Mouse (Mus musculus) neural tube, embryonic 12.5 days (tissue): ENCODE measurements around the gene Capn11. TPM values are rescaled to one million over a fixed set of nuclear protein-coding genes. Genes with fewer than 3 reads are reported as not detected.

Experiments
- ATAC-seq: fragments of 200-750 bp; cut with Nextera tagmentation; 2 replicates; pipeline ENCODE4 v1.8.0; 2017; ENCODE audit warnings: low read depth, mild to moderate bottlenecking, moderate TSS enrichment, moderate library complexity; ENCODE audit not compliant: low FRiP score
- H3K27ac ChIP-seq: fragments of 300-500 bp; sonication (generic); 2 replicates; pipeline ENCODE4 v1.5.1; 2016
- H3K27me3 ChIP-seq: fragments of 300-500 bp; sonication (generic); replicated peaks from 2 replicates; pipeline ENCODE4 v1.6.1; 2016; ENCODE audit warnings: mild to moderate bottlenecking
- H3K36me3 ChIP-seq: fragments of 300-500 bp; sonication (generic); 2 replicates; pipeline ENCODE4 v1.6.1; 2016; ENCODE audit warnings: mild to moderate bottlenecking
- H3K4me1 ChIP-seq: fragments of 300-500 bp; sonication (generic); 2 replicates; pipeline ENCODE4 v1.6.1; 2016
- H3K4me2 ChIP-seq: fragments of 300-500 bp; sonication (generic); replicated peaks from 2 replicates; pipeline ENCODE4 v1.6.1; 2016; ENCODE audit warnings: mild to moderate bottlenecking
- H3K4me3 ChIP-seq: fragments of 300-500 bp; sonication (generic); 2 replicates; pipeline ENCODE4 v1.5.1; 2016
- H3K9ac ChIP-seq: fragments of 300-500 bp; sonication (generic); 2 replicates; pipeline ENCODE4 v1.6.1; 2016; ENCODE audit warnings: mild to moderate bottlenecking
- H3K9me3 ChIP-seq: fragments of 300-500 bp; sonication (generic); 2 replicates; pipeline ENCODE4 v1.6.1; 2016; ENCODE audit warnings: mild to moderate bottlenecking
- WGBS: fragments of 180-500 bp; shearing (Covaris S2); methylation state at CpG from one replicate; pipeline ENCODE4 v1.1.7; 2016; 5-methylcytosine and 5-hydroxymethylcytosine counted together
- polyA plus RNA-seq: library from polyadenylated mRNA; unstranded; fragments of >200 nt; fragmentation: Nextera tagmentation; extraction: Ambion mirVana; gene quantifications from 2 replicates; pipeline ENCODE4 v1.2.1, GENCODE M21; 2016

The Capn11 gene
- polyA plus RNA-seq, 1 experiment from 2014 or later: 1.1 TPM

GRCm38 (mm10) chr17:45618941-45619385 is 40.2 kb downstream of the Capn11 start:
- Histone ChIP-seq H3K9me3 (no peaks in the 10 kb centered on the region), H3K4me2 (peak overlapping the region; percentile 51), H3K27me3 (no peaks in the 10 kb centered on the region), H3K9ac (0 out of 2 replicates have a peak overlapping the region, but pooled peaks have one; percentile 33), H3K4me1 (peaks cover 11% of the 10 kb centered on the region; the same call in 1 of the 2 replicates), H3K36me3 (no peaks in the 10 kb centered on the region), H3K4me3 (no peak overlapping the region), H3K27ac (no peak overlapping the region)
- WGBS: 11% methylated on average over 8 of the region's 8 CpGs
- ATAC-seq: no peak

GRCm38 (mm10) chr17:45617655-45618054 is 41.5 kb downstream of the Capn11 start:
- no peaks in the 10 kb centered on the region for H3K9me3 ChIP-seq
- no peak overlapping the region for H3K27ac ChIP-seq
- H3K9ac ChIP-seq: no peak overlapping the region
- H3K4me3 ChIP-seq: no peak overlapping the region
- no peak overlapping the region for H3K4me2 ChIP-seq
- WGBS: 93% methylated on average over 6 of the region's 6 CpGs
- ATAC-seq: no peak
- no peaks in the 10 kb centered on the region for H3K36me3 ChIP-seq
- H3K27me3 ChIP-seq: no peaks in the 10 kb centered on the region
- H3K4me1 ChIP-seq: peaks cover 11% of the 10 kb centered on the region; the same call in 1 of the 2 replicates

GRCm38 (mm10) chr17:45616679-45617078 is 42.4 kb downstream of the Capn11 start:
- whole genome bisulfite sequencing: 78% methylated on average over 3 of the region's 3 CpGs
- no peak overlapping the region for H3K9ac ChIP-seq
- H3K4me2 ChIP-seq: no peak overlapping the region
- H3K4me3 ChIP-seq: no peak overlapping the region
- no peaks in the 10 kb centered on the region for H3K9me3 ChIP-seq
- H3K27ac ChIP-seq: no peak overlapping the region
- ATAC-seq: no peak
- no peaks in the 10 kb centered on the region for H3K36me3 ChIP-seq
- no peaks in the 10 kb centered on the region for H3K27me3 ChIP-seq
- H3K4me1 ChIP-seq: peaks cover 11% of the 10 kb centered on the region; the same call in 1 of the 2 replicates

GRCm38 (mm10) chr17:45616046-45616650 is 43.0 kb downstream of the Capn11 start:
- H3K9me3 ChIP-seq: no peaks in the 10 kb centered on the region
- H3K27ac ChIP-seq: no peak overlapping the region

GRCm38 (mm10) chr17:45612921-45613320 is 46.2 kb downstream of the Capn11 start:
- Histone ChIP-seq H3K9me3 (no peaks in the 10 kb centered on the region), H3K4me3 (no peak overlapping the region), H3K36me3 (no peaks in the 10 kb centered on the region), H3K27me3 (no peaks in the 10 kb centered on the region), H3K4me1 (no peaks in the 10 kb centered on the region), H3K4me2 (no peak overlapping the region), H3K27ac (no peak overlapping the region), H3K9ac (no peak overlapping the region)
- WGBS: 88% methylated on average over 7 of the region's 7 CpGs
- ATAC-seq: no peak

More at GRCm38 (mm10) chr17:45616046-45616650, 43.0 kb downstream of the Capn11 start:
- H3K9ac ChIP-seq: no peak overlapping the region
- H3K27me3 ChIP-seq: no peaks in the 10 kb centered on the region
- no peaks in the 10 kb centered on the region for H3K36me3 ChIP-seq
- ATAC-seq: no peak
- H3K4me2 ChIP-seq: no peak overlapping the region
- peaks cover 11% of the 10 kb centered on the region; the same call in 1 of the 2 replicates for H3K4me1 ChIP-seq
- no peak overlapping the region for H3K4me3 ChIP-seq
- 68% methylated on average over 4 of the region's 4 CpGs for WGBS

GRCm38 (mm10) chr17:45612008-45612407 is 47.1 kb downstream of the Capn11 start:
- Histone ChIP-seq H3K27ac (no peak overlapping the region), H3K4me1 (no peaks in the 10 kb centered on the region), H3K9ac (no peak overlapping the region), H3K9me3 (no peaks in the 10 kb centered on the region), H3K36me3 (no peaks in the 10 kb centered on the region), H3K4me3 (no peak overlapping the region), H3K4me2 (no peak overlapping the region), H3K27me3 (no peaks in the 10 kb centered on the region)
- no peak for ATAC-seq
- 88% methylated on average over 8 of the region's 8 CpGs for WGBS

- no peaks in the 10 kb centered on the region for H3K27me3 ChIP-seq
- 46% methylated on average over 5 of the region's 5 CpGs for WGBS
- H3K9ac ChIP-seq: no peak overlapping the region
- no peaks in the 10 kb centered on the region for H3K36me3 ChIP-seq
- no peak for ATAC-seq
- no peak overlapping the region for H3K4me2 ChIP-seq
- no peaks in the 10 kb centered on the region for H3K9me3 ChIP-seq
- H3K4me1 ChIP-seq: no peaks in the 10 kb centered on the region
- no peak overlapping the region for H3K27ac ChIP-seq
- no peak overlapping the region for H3K4me3 ChIP-seq
Observed at GRCm38 (mm10) chr17:45610144-45610866, 48.8 kb downstream of the Capn11 start.

- no peak overlapping the region for H3K9ac ChIP-seq
- no peak overlapping the region for H3K4me3 ChIP-seq
- H3K36me3 ChIP-seq: no peaks in the 10 kb centered on the region
- H3K27me3 ChIP-seq: 0 out of 2 replicates have a peak, but pooled peaks cover 3% of the 10 kb centered on the region
- no peak overlapping the region for H3K4me2 ChIP-seq
- no peak for ATAC-seq
- 89% methylated on average over 4 of the region's 4 CpGs for WGBS
- no peaks in the 10 kb centered on the region for H3K4me1 ChIP-seq
- H3K27ac ChIP-seq: no peak overlapping the region
- H3K9me3 ChIP-seq: no peaks in the 10 kb centered on the region
Observed at GRCm38 (mm10) chr17:45608396-45608795, 50.7 kb downstream of the Capn11 start.

GRCm38 (mm10) chr17:45606992-45607879 is 51.9 kb downstream of the Capn11 start:
- no peak overlapping the region for H3K9ac ChIP-seq
- H3K27ac ChIP-seq: no peak overlapping the region
- 0 out of 2 replicates have a peak, but pooled peaks cover under 1% of the 10 kb centered on the region for H3K4me1 ChIP-seq
- H3K4me2 ChIP-seq: no peak overlapping the region
- 80% methylated on average over 15 of the region's 15 CpGs for WGBS
- no peak for ATAC-seq
- H3K27me3 ChIP-seq: peaks cover 5% of the 10 kb centered on the region; the same call in 1 of the 2 replicates
- no peaks in the 10 kb centered on the region for H3K9me3 ChIP-seq
- H3K4me3 ChIP-seq: no peak overlapping the region
- H3K36me3 ChIP-seq: no peaks in the 10 kb centered on the region

GRCm38 (mm10) chr17:45602984-45603383 is 56.1 kb downstream of the Capn11 start:
- no peaks in the 10 kb centered on the region for H3K36me3 ChIP-seq
- peaks cover 16% of the 10 kb centered on the region for H3K4me1 ChIP-seq
- no peak overlapping the region for H3K4me3 ChIP-seq
- H3K27ac ChIP-seq: no peak overlapping the region
- H3K4me2 ChIP-seq: no peak overlapping the region
- no peaks in the 10 kb centered on the region for H3K9me3 ChIP-seq
- WGBS: 79% methylated on average over 3 of the region's 3 CpGs
- no peak overlapping the region for H3K9ac ChIP-seq
- peaks cover 28% of the 10 kb centered on the region for H3K27me3 ChIP-seq
- ATAC-seq: no peak

- no peak for ATAC-seq
- H3K4me3 ChIP-seq: no peak within 1 kb of the TSS
Observed at GRCm38 (mm10) chr17:45601877-45602304, 57.2 kb downstream of the Capn11 start, which contains the start of gene Mymx. Gene Mymx (minus strand): TSS chr17:45602102.

GRCm38 (mm10) chr17:45601325-45601724 is 57.8 kb downstream of the Capn11 start:
- Histone ChIP-seq H3K9me3 (no peaks in the 10 kb centered on the region), H3K27me3 (peaks cover 29% of the 10 kb centered on the region), H3K4me3 (no peak overlapping the region), H3K4me2 (no peak overlapping the region), H3K4me1 (peaks cover 24% of the 10 kb centered on the region), H3K27ac (no peak overlapping the region), H3K36me3 (no peaks in the 10 kb centered on the region), H3K9ac (no peak overlapping the region)
- ATAC-seq: no peak
- WGBS: 16% methylated on average over 22 of the region's 22 CpGs

More at GRCm38 (mm10) chr17:45601877-45602304, 57.2 kb downstream of the Capn11 start, which contains the start of gene Mymx:
- no peaks in the 10 kb centered on the region for H3K9me3 ChIP-seq
- H3K27me3 ChIP-seq: peaks cover 28% of the 10 kb centered on the region
- H3K27ac ChIP-seq: no peak within 1 kb of the TSS
- WGBS: 27% methylated on average over 6 of the region's 6 CpGs
- no peaks in the 10 kb centered on the region for H3K36me3 ChIP-seq
- no peak within 1 kb of the TSS for H3K4me2 ChIP-seq
- H3K4me1 ChIP-seq: peaks cover 21% of the 10 kb centered on the region
- no peak within 1 kb of the TSS for H3K9ac ChIP-seq
